Mouse (Mus musculus) ES-Bruce4 (cell line): ENCODE data around the gene Gm21987.

Experiments used
- CTCF ChIP-seq: IDR thresholded peaks from one replicate; pipeline ENCODE4 v1.8.1; 2011; ENCODE audit warnings: low read depth, low read length
- POLR2A ChIP-seq: IDR thresholded peaks from one replicate; pipeline ENCODE4 v1.8.1; 2011; ENCODE audit warnings: low read length; ENCODE audit not compliant: insufficient read depth

- TF ChIP-seq CTCF (no peak), POLR2A (no peak)
Observed at GRCm38 (mm10) chr16:38390322-38390721, 43.5 kb downstream of the Gm21987 start.
